Mouse (Mus musculus) small intestine, adult 2 months (tissue): Measurements from ENCODE around the gene Tspyl3.

Experiments
- CTCF ChIP-seq: fragments of 200-500 bp; IDR thresholded peaks from 2 replicates; pipeline ENCODE4 v1.5.1; 2012; ENCODE audit warnings: low read depth, mild to moderate bottlenecking, control low read depth, inconsistent platforms, low read length, moderate library complexity, mixed read lengths; ENCODE audit not compliant: insufficient replicate concordance, insufficient read length; ENCODE audit errors: extremely low read depth
- POLR2A ChIP-seq: fragments of 200-500 bp; IDR thresholded peaks from 2 replicates; pipeline ENCODE4 v1.6.1; 2012; ENCODE audit warnings: low read depth, mild to moderate bottlenecking, control low read depth, inconsistent platforms, low read length, moderate library complexity

GRCm38 (mm10) chr2:153186176-153186591, 39.1 kb downstream of the Tspyl3 start:
- no peak for TF ChIP-seq CTCF
- no peak for TF ChIP-seq POLR2A
